Mouse (Mus musculus) kidney, adult 18-20 months (tissue): ENCODE measurements at regions not wholly inside any gene's neighbourhood (a gene's known extent, or its start where the extent isn't known, plus 50 kb on each side); places are given as distances from the start of the nearest gene placed in this dataset.
A peak's percentile ranks its signal among the peaks of the same experiment; 100 is the strongest.

Experiments used
- DNase-seq: peaks from one replicate; pipeline ENCODE4 v3.0.0; 2021

DNA sequence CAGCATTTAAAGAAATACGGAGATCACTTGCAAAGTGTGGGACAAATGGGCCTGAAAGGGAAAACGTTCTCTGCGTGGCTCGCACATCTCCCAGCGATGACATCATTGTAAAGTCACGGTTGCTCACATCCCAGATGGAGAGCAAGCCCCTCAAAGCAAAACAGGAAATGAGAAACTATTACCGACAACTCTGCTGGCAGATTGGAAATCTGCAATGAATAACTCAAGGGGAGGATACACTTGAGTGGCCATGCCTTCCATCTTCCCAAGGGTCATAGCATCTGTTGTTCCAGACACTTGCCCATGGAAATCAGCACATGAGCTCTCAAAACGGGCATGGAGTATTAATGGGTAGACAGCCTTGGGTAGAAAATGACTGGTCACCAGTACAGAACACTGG lies 158.3 kb upstream of the Adgrl2 start:
- DNase-seq = no peak

DNA sequence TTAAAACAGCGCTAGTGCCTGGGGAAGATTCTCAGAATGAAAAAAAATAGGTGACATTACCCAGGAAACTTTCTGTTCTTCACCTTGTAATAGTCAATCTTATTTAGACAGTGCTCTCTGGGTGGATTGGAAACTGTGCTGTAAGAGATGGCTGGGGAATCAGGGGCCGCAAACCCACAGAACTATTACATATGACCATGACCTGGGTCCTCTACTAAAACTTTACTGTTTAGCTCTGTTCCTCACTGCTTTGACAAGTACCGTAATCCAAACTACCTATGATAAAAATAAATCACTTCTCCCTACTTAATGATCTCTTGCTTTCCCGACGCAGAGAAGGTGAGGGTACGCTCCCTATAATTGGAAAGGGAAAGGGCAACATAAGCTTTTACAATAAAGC lies 157.6 kb upstream of the Adgrl2 start:
- no peak for DNase-seq

DNA sequence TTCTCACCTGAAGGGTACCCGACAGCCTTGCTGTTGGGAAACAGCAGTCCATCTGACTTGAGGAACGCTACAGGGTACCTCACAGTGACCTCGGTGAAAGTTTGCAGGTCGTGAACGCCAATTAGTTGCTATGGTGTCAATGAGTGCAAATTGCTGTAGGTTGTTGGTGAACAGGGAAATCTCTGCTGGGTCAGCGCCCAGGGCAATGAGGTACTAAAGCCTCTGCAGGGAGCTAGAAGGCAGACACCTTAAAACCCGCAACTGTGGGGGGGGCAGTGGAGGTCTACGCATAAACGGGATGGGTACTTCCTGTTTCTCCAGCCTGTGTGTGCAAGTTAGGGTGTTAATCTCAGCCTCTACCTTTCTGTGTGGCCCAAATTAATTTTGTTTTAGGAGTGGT lies 156.3 kb upstream of the Adgrl2 start:
- no peak for DNase-seq

DNA sequence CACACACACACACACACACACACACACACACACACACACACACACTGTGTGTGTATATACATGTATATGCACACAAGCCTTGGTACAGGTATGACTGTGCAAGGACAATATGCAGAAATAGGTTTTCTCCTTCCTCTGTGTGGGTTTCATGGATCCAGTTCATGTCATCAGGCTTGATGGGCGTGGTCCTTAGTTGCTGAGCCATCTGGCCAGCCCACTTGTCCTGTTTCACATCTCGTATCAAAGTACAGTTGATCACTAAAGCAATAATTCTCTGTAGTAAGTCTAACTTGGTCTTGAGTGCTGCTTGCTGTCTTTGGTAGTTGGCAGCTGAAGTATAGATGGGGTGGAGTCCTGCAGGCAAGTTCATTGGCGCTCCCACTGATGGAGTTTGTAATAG lies 150.1 kb upstream of the Adgrl2 start:
- no peak for DNase-seq

DNA sequence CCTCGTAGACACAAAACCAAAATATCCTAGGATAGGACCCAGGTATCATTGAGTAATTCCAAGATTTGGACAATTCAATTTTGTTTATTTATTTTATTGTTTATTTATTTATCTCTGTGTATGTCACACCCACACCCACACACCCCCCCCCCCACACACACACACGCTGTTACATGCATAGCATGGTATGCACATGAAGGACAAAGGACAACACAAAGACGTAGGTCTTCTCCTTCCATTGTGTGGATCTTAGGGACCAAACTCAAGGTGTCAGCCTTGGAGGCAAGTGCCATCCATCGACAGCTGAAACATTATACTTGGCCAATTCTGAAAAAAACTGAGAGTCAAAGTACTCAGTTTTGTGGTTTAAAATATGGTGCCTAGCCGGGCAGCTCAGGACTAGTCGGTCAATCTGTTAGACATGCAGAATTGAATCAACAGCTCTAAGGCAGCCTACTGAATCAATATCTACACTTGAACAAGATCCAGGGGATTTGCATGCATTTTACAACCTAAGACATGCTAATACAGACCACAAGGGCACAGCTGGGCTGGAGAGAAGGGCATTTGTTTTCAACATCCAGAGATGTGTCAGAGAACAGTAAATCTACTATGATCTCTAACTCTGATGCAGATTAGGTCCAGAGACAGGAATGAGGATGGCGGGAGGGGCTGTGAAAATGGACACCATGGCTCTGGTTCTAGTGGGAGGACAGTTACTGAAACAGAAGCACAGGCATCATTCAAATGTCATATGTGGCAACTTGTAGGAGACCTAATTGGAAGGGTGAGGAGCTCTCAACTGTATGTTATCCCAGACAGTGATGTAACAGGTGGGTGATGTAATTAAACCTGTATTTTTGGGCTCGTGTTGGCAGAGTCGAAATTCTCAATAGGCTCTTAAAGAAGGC lies 143.9 kb upstream of the Adgrl2 start:
- no peak for DNase-seq

DNA sequence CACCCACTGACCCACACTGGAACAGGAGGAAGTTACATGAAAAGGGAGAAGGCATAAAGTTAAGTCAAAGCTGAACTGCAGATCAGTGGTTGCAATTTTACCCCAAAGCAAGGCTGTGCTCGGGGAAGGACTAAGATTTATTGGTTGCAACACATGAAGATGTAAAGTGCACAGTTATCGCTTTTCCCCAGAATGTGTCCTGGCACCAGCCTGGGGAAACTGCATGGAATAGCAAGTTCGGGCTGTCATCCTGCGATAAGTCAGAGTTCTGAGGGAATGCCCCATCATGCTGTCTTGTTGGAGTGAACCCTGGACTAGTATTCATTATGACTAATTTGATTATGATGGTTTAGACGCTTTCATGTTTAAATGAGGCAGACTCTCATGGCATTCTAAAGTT lies 128.5 kb upstream of the Adgrl2 start:
- DNase-seq = no peak

DNA sequence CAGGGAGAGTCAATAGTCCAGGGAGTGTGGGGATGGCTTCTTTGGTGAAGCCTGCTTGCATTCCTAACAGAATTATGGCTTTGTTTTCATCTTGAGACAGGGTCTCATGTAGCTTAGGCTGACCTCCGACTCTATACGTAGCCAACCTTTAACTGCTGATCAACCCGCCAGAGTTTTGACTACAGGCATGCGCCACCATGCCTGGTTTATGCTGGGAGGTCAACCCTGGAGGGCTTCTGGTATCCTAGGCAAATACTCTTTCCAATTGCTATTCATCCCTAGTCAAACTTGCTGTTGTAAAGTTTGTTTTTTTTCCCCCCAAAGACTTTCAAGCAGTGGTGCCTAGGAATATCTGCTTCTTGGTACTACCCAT lies 127.3 kb upstream of the Adgrl2 start:
- DNase-seq = no peak

DNA sequence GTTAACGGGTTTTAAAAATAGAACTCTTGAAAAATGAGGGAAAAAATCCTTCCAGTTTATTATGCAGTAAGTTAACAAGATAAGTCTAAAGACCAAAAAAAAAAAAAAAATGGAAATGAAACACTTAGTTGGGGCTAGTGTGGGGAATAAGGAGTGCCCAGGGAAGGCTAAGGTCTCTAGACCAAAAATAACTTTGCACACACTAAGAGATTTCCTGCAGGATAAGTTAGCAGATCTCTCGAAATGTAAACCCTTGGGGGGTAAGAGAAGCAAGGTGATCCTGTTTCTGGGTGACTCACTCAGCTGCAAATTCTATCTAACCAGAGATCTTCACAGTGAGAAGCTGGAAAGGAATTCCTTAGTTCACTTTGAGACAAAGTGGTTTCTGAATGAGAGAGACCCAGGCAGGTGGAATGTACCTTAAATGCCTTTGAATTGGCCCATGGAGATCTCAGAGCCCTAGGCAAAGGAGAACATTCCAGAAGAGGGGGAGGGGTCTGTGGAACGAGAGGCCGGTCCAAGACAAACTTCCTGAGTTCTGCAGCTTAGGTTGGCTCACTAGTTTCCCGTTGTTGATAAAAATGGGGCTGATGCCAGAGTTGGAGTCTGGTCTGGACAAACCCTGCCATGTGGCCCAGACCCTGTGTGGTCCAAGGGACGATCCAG lies 126.8 kb upstream of the Adgrl2 start:
- DNase-seq = peak; percentile 62

DNA sequence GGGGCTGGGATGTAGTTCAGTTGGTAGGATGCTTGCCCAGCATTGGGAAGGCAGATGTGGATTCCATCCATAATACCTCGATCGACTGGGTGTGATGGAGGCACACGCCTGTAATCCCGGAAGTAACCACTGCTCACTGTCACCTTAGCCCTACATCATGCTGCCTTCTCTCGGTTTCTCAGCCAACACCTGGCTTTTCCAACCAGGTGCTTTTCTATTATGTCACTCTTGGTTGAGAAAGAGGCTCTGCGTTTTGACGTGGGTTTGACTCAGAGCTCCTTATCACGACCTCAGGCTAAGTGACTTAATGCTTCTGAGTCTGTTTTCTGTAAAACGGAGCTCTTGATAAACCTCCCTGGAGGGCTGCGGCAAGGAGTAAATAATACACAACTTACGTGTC lies 126.2 kb upstream of the Adgrl2 start:
- no peak for DNase-seq

DNA sequence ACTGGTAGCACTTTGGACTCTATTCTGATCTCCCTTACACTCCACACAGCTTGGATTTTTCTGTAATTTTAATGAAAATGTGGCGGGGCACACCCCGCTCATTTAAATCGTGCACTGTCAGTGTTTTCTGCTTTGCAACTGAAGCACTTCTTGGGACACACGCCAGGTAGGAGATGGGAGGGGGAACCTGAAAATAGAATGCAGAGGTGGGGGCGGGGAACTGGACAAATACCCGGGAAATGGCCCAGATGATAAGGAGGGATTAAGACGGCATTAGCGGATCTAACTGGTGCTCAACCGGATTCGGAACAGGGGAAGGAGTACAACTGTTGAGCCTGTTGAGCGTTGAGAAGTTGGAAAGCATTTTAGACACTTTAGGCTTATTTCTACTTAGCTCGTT lies 125.5 kb upstream of the Adgrl2 start:
- DNase-seq = peak; percentile 17

DNA sequence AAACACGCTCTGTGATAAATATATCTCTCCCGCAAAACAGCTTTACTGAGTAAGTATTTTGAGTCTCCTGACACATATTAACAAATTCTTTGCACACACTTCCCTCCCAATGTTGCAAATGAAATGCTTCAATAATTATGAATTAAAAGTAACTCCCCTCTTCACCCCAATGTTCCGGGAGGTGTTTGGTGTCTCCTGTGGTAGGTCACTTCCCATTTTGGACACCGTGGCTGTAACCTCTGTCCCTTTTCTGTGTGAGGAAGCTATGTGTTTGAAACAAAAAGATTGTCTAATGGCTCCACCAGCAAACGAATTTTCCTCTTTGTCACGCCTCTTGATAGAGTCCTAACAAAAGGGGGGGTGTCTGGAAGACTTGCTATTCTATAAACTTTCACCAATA lies 122.5 kb upstream of the Adgrl2 start:
- DNase-seq = no peak

DNA sequence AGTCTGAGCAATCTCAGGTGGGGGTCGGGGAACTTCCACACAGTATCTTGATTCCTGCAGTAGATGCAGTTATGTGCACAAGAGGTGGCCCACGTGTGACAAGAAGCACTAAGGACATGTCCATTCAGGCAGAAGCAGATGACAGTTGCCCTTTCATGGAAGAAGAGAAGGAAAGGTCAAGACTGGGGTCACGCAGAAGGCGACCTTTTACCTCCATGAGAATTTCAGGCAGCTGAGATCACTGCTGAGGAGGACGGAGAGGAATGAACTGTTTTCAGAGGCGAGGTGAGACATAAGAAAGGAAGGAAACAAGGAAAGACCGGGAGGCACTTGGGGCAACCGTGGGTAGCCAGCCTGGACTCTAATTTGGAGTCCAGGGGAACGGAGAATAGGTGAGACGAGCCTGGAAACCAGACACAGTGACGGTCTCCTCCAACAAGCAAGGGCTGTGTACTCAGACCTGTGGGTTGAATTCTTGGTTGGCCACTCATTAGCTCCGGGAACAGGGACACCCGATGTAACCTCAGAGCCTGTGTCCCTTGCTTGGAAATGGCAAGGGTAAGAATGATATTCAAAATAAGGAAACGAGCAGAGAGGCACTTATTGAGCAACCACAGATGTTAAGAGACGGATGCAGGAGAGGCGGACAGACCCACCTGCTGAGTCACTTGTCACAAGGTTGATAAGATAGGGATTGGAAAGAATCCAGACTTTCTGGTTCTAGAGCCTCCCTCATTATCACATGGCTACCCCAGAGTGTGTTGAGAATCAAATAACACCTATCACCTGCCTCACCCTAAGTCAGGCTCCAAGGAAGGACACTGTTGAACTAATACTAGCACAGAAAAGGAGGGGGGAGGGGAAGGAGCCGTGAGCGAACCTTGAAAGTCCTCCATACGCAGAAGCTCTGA lies 121.4 kb upstream of the Adgrl2 start:
- no peak for DNase-seq

DNA sequence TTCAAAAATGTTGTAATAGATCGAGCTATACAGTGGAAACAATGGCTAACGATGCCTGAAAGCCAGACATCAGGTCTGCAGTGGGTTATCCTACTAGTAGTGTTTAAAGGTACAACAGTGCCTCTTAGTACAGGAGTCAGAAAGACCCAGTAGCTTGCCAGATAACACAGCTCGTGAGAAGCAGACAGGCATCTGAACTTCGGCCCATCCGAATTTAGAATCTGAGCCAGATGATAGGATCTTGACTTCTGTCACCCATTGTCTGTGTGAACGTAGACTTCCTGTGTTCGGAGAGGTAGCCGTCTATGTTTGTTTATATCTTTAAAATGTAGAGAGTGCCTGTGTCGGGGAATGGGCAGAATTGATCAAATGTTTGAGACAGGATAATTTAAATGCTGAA lies 120.5 kb upstream of the Adgrl2 start:
- no peak for DNase-seq

DNA sequence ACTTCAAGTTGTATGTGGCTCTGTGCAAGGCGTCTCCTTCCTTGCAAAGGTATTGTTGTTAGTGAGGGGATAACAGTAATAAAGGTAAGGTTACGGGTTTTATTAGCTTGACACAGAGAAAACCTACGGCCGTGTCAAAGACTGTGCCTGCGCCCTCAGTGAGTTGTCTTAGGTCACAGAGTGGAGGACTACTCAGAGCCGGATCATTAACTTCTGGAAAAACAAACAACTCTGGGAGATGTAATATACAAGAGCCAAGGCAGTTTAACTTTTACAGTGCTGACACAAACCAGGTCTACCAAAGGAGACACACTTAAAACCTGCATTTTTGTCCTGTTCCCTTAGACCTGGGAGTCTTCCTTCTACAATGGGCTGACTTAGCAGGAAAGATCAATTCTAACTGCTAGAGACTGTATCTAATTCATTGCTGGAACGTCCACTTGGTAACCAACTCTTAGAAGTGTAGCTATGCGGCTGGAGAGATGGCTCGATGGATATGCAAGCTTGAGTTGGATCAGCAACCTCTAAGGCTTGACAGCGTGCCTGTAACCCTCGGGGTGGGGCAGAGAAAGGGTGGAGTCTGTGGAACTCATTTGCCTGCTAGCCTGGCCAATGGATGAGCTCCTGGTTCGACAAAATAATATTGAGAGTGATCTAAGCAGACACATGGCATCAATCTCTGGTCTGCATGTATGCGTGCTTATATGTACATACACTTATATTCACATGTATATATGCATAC lies 115.5 kb upstream of the Adgrl2 start:
- DNase-seq = no peak

DNA sequence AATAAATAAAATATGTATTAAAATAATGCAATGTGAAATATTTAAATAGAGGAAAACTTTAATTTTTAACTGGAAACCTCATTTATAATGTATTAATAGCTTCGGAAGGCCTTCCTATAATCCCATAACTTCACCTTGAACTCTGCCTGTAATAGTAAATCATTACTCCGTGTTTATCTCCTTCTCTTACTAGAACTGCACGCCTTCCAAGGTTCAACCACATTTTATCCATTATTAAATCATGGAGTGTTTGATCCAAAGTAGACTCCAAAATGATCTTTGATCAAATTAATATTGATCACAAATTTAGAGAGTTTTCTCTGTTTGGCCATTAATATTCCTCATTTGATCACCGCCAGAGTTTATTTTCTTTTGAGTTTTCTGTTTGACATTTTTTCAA lies 114.8 kb upstream of the Adgrl2 start:
- no peak for DNase-seq

DNA sequence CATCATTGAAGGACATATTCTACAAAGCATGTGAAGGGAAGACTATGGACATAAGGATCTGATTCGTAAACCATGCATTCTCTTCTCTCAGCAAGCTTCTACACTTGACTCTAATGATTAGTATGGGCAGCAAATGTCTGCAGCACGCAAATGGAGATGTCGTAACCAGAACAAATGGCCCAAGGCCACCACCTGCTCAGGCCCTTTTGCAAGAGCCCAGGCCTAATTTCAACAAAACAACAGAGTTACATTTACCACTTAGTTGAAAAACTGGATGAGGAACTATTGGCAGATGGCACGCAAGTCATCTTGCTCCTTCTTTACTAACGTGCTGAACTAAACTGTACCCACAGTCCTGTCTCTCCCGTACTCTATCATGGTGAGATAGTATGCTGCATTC lies 113.7 kb upstream of the Adgrl2 start:
- DNase-seq = no peak

DNA sequence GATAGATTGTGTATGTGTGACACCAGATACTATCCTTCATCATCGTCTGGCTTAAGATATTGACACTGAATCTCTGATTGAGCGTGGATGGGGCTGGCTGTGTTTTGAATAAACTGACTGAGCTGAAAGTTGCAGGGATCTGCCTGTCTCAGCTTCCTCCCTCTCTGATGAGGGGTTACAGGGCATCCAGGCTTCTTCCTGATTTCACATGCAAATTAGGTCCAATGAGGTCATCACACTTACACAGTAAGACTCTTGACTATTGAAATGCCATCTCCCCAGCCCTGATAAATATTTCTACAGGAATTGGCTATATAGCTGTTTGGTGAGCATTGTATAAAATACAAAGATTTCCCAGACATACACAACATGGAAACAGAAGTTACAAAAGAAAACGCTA lies 113.1 kb upstream of the Adgrl2 start:
- DNase-seq = no peak

DNA sequence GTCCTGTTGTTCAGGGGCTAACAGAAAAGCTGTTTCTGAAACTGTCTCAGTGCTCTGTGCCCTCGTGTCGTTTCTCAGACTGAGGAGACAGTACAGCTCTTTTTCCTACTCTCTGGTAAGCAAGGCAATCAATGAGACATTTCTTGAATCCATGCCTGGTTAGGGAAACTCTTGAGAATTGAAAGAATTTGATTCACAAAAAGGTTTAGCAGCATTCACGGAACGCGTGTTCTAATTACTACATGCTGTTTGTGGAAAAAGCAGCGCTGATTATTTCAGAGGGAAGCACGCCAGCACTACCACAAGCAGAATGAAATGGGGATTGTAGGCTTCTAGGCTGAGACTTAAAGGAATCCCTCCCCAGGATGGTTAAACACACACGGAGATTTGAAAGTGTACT lies 112.5 kb upstream of the Adgrl2 start:
- DNase-seq = no peak

DNA sequence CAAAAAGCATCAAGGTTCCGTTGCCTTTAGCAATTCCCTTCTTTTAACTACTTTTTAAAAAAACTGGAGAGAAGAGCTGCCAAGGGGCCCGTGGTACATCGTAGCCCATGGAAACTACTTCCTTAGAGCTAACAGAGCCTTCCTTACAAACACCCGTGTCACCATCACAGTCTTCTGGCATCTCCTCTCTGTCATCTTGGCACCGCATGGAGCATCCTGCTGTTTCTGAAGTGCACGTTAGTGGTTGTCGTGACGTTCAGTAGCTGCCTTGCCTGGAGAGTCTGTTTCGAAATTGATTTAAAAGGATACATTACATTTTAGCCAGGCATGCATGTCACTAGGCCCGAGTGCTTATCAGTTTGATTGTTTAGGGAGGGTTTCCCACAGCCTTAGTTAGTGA lies 111.4 kb upstream of the Adgrl2 start:
- DNase-seq = no peak

DNA sequence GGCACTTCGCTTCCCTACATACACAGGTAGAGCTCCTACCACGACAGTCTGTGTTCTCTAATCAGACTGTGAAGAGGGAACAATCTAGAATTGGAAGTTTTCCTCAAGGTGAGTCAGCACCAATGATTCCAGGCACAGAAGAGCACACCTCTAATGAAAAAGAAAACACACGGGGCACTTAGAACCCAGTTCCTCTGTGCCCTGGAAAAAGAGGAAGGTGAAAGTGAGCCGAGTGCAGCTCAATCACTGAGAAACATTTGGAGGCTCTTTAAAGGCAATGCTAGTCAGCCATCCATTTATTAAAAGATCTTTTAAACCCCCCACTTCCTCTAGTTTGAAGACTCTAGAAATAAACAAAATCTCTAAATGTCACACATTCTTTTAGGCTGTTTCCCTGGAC lies 108.4 kb upstream of the Adgrl2 start:
- no peak for DNase-seq

DNA sequence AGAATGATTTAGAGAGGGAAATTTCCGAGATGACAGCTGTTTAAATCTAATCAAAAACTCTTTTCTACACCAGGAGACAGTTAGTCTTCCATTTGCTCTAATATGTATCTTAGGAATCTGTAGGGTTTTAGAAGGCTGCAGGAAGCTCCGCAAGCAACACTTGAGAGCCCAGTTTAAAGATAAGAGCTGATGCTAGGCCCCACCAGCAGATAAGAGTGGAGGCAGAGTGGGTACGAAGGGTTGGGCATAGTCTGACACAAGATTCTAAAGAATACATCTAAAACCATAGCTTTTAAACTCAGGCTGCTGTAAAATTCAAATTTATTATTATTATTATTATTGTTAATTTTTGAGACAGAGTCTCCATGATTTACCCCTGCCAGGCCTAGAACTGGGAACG lies 106.7 kb upstream of the Adgrl2 start:
- no peak for DNase-seq

DNA sequence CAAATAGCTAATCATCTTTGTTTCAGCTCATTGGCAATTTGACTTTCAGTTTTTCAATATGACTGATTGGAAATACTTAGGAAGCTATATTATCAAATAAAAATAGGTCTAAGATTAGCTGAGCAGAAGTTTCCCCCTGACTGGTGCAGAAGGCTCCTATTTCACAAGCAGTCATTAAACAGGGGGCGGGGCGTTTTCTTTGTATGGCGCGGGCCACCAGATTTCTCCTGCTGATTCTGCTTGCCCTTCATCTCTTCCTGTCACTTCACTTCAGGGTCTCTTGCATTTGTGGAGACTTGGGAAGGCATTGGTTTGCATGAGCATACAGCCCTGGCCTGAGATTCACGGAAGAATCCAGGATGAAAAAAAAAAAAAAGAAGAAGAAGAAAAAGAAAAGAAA lies 102.3 kb upstream of the Adgrl2 start:
- DNase-seq = no peak

DNA sequence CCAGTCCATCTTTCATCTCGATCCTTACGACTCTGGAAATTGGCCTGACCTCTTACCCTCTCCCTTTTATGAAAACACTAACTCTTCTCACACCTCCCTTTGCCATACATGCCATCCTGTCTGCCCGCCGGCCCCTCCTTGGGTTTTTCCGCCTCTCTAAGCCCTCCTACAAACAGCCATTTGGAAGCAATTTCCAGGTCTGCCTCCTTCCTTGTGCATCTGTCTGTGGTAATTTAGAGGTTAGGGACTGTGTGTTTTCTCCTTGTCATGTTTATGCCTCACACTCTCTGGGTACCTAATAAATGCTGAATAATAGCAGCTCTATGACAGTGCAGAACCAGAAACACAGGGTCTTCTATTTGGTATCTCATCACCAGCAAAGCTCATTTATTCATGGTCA lies 99.7 kb upstream of the Adgrl2 start:
- DNase-seq = no peak
